Mouse (Mus musculus) G1E (cell line): ENCODE measurements around the gene Cdk17.

Experiments used
- CTCF ChIP-seq: IDR thresholded peaks from 2 replicates; pipeline ENCODE4 v1.5.1; 2012; ENCODE audit warnings: low read depth, low read length, inconsistent platforms, mixed read lengths
- GATA1 ChIP-seq: IDR thresholded peaks from 2 replicates; pipeline ENCODE4 v1.6.1; 2012; ENCODE audit warnings: borderline replicate concordance, low read length, inconsistent platforms, mixed read lengths
- GATA2 ChIP-seq: IDR thresholded peaks from 2 replicates; pipeline ENCODE4 v1.6.1; 2012; ENCODE audit warnings: low read depth, low read length, inconsistent platforms, borderline replicate concordance
- POLR2AphosphoS5 ChIP-seq: IDR thresholded peaks from 2 replicates; pipeline ENCODE4 v1.6.1; 2012; ENCODE audit warnings: low read depth, low read length, inconsistent platforms; ENCODE audit not compliant: insufficient replicate concordance
- TAL1 ChIP-seq: conservative IDR thresholded peaks from 2 replicates; pipeline ENCODE4 v1.6.1; 2012; ENCODE audit warnings: low read depth, low read length, inconsistent platforms, mixed read lengths

DNA sequence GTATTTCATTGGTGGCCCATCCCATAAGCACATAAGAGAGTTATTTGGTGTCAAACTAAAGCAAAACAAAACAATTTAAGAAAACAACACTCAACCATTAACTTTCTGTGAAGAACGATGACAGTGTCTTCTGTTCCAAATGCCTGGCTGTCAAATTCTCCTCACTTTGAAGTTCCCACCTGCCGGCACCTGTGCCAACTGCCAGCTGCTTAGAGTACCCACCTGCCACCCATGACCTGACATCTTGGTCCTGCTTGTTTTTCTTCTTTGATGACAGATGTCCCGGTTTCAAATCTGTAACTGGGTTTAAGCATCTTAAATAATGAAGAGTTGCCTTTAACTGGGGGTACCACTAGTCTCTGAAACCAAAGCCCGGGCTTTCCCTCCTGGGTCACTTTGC lies 14.1 kb upstream of the Cdk17 start:
- TF ChIP-seq CTCF (no peak), GATA1 (no peak), TAL1 (no peak), POLR2AphosphoS5 (no peak), GATA2 (no peak)
